Mouse (Mus musculus): ENCODE measurements around the gene Nxnl1. TPM values are rescaled to one million over a fixed set of nuclear protein-coding genes. Genes with fewer than 3 reads are reported as not detected.
"Not testable (repeated sequence)": the region's sequence is repeated elsewhere in the genome, so short reads cannot be mapped to it uniquely, and the experiment has no call there.

The Nxnl1 gene
- polyA plus RNA-seq, 1 experiment from 2014 or later, result 0.14 TPM

DNA sequence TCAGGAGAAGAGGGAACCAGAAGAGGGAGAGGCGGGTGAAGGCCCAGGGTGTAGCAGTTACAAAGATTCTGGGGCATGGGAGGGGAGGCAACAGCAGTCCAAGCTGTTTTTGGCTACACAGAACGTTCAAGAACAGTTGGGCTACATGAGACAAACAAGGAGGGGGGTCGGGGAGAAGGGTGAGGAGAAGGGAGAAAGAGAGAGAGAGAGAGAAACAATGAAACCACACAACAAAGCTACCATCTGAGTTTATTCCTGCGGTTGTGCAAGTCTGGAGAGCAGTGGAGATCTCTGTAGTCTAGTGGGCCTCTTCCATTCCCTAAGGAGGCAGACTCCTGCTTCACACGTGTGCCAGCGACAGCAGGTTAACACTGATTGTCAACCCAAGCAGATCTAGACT, 12.4 kb downstream of the Nxnl1 start:
- no peak overlapping the region for H3K27ac ChIP-seq
- no peak overlapping the region for H3K9ac ChIP-seq
- H3K4me2 ChIP-seq, result no peak overlapping the region
- ATAC-seq (ENCODE audit: low read depth), result no peak
- peaks cover 29% of the 10 kb centered on the region for H3K4me1 ChIP-seq (replicated peaks)
- no peak for DNase-seq
- H3K27me3 ChIP-seq, result peaks cover 26% of the 10 kb centered on the region
- H3K4me3 ChIP-seq (replicated peaks), result no peak overlapping the region
- no peaks in the 10 kb centered on the region for H3K36me3 ChIP-seq
- WGBS (ENCODE audit: insufficient replicate concordance), result 57% methylated on average over 6 of the region's 6 CpGs
- no peaks in the 10 kb centered on the region for H3K9me3 ChIP-seq (replicated peaks)

DNA sequence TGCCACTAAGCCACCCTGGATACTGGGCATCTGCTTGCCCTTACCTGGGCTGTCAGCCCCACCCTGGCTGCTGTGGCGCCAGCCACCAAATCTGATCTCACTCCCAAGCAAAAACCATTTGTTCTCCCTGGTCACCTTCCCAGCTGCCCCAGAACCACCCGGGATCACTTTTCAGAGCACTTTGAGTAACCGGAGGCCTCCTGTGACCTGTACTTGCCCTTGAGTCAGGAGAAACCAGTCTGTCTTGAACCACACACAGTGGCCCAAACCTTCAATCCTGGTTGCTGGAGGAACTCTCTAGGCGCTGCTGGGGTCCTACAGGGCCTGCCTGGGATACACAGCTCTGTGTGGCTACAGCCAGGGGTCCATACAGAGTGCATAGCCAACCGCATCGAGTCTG, 13.6 kb downstream of the Nxnl1 start:
- Histone ChIP-seq H3K4me3 (replicated peaks) (no peak overlapping the region), H3K27me3 (peaks cover 14% of the 10 kb centered on the region), H3K4me1 (replicated peaks) (peaks cover 20% of the 10 kb centered on the region), H3K27ac (no peak overlapping the region), H3K4me2 (no peak overlapping the region), H3K9me3 (replicated peaks) (no peaks in the 10 kb centered on the region), H3K9ac (no peak overlapping the region), H3K36me3 (peaks cover 9% of the 10 kb centered on the region; the same call in 1 of the 2 replicates)
- DNase-seq (no peak), ATAC-seq (ENCODE audit: low read depth) (no peak)
- WGBS (ENCODE audit: insufficient replicate concordance), result 65% methylated on average over 6 of the region's 6 CpGs

DNA sequence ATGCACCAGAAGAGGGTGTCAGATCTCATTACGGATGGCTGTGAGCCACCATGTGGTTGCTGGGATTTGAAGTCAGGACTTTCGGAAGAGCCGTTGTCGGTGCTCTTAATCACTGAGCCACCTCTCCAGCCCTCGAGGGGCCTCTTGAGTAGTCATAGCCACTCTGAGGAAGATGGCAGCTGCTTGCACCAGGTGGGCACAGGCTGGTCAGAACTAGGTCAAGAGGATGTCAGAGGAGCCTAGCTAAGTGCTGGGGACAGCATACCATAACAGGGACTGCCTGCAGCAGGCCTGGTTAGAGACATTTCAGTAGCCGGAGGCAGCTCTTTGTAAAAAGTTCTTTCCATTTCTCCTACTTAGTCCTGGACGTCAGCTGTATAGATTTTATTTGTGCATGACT, 15.6 kb downstream of the Nxnl1 start:
- H3K36me3 ChIP-seq, result peaks cover 24% of the 10 kb centered on the region; the same call in 1 of the 2 replicates
- H3K27me3 ChIP-seq, result no peaks in the 10 kb centered on the region
- H3K27ac ChIP-seq, result no peak overlapping the region
- DNase-seq, result no peak
- ATAC-seq (ENCODE audit: low read depth), result no peak
- H3K4me1 ChIP-seq (replicated peaks), result peaks cover 20% of the 10 kb centered on the region
- WGBS (ENCODE audit: insufficient replicate concordance), result 65% methylated on average over 7 of the region's 7 CpGs
- H3K4me3 ChIP-seq (replicated peaks), result no peak overlapping the region
- H3K4me2 ChIP-seq, result no peak overlapping the region
- no peak overlapping the region for H3K9ac ChIP-seq
- no peaks in the 10 kb centered on the region for H3K9me3 ChIP-seq (replicated peaks)

DNA sequence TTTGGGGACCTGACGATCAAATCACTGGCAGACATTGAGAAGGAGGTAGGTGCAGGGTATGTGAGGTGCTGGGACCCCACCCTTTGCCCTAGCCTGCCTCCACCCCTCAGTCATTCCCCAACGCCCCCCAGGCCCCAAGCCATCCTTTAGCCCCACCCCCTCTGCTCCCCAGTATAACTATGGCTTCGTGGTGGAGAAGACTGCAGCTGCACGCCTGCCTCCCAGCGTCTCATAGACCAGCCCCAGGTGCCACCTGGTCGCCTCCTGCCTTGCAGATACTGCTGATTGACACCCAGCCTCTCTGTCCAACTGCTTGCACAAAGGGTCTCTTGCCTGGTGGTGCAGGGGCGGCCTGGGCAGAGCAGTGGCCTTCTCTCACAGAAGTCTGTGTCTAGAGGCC, 18.8 kb downstream of the Nxnl1 start:
- no peak overlapping the region for H3K4me2 ChIP-seq
- no peaks in the 10 kb centered on the region for H3K9me3 ChIP-seq (replicated peaks)
- WGBS (ENCODE audit: insufficient replicate concordance), result 68% methylated on average over 7 of the region's 7 CpGs
- H3K36me3 ChIP-seq, result peaks cover 28% of the 10 kb centered on the region
- peaks cover 11% of the 10 kb centered on the region for H3K4me1 ChIP-seq (replicated peaks)
- no peaks in the 10 kb centered on the region for H3K27me3 ChIP-seq
- no peak for DNase-seq
- no peak overlapping the region for H3K9ac ChIP-seq
- no peak overlapping the region for H3K4me3 ChIP-seq (replicated peaks)
- no peak overlapping the region for H3K27ac ChIP-seq
- no peak for ATAC-seq (ENCODE audit: low read depth)

DNA sequence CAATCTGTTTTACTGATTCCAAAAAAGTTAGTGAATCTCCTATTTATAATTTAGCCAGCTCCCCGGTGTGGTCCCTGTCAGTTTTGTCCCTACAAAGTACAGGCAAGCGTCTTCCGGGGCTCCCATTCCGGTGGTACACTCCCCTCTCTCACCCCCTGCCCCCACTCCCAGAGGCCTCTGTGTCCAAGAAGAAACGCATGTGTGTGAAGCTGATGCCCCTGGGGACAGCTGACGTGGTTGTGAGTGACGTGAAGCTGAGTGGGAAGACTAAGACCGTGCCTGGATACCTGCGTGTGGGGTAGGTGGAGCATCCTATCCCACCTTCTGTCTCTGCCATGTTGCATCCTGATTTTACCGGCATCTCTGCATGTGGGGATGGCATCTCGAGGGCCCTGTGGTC, 21.3 kb downstream of the Nxnl1 start:
- no peak overlapping the region for H3K4me2 ChIP-seq
- DNase-seq (no peak), ATAC-seq (ENCODE audit: low read depth) (no peak)
- 78% methylated on average over 11 of the region's 11 CpGs for WGBS (ENCODE audit: insufficient replicate concordance)
- H3K27me3 ChIP-seq, result no peaks in the 10 kb centered on the region
- H3K4me3 ChIP-seq (replicated peaks), result no peak overlapping the region
- peaks cover 28% of the 10 kb centered on the region for H3K36me3 ChIP-seq
- no peaks in the 10 kb centered on the region for H3K9me3 ChIP-seq (replicated peaks)
- H3K9ac ChIP-seq, result no peak overlapping the region
- no peak overlapping the region for H3K27ac ChIP-seq
- H3K4me1 ChIP-seq (replicated peaks), result peaks cover 11% of the 10 kb centered on the region

DNA sequence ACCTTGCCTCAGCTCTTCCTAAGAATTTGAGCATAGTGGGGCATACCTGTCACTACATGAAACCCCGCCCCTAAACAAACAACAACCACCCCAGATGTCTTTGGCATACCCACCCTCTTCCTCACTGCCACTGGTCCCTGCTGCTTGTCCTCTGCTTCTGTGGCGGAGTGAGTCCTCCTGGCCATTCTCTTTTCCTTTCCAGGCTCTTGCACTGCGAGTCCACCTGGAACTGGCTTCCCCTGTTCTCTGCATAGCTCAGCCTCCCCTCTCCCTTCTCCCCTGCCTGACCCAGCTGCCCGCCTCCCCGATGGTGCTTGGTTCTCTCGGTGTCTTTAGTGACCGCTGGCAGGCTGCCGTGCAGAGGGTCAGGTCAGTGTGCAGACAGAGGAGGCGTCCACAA, 22.6 kb downstream of the Nxnl1 start:
- no peak for ATAC-seq (ENCODE audit: low read depth)
- DNase-seq, result no peak
- H3K27me3 ChIP-seq, result no peaks in the 10 kb centered on the region
- H3K4me3 ChIP-seq (replicated peaks), result peak overlapping the region; percentile 76
- no peak overlapping the region for H3K27ac ChIP-seq
- H3K4me1 ChIP-seq (replicated peaks), result peaks cover 11% of the 10 kb centered on the region
- H3K9ac ChIP-seq, result peak overlapping the region; percentile 74; the same call in 1 of the 2 replicates
- H3K4me2 ChIP-seq, result peak overlapping the region; percentile 90
- no peaks in the 10 kb centered on the region for H3K9me3 ChIP-seq (replicated peaks)
- H3K36me3 ChIP-seq, result peaks cover 28% of the 10 kb centered on the region
- 79% methylated on average over 9 of the region's 9 CpGs for WGBS (ENCODE audit: insufficient replicate concordance)

DNA sequence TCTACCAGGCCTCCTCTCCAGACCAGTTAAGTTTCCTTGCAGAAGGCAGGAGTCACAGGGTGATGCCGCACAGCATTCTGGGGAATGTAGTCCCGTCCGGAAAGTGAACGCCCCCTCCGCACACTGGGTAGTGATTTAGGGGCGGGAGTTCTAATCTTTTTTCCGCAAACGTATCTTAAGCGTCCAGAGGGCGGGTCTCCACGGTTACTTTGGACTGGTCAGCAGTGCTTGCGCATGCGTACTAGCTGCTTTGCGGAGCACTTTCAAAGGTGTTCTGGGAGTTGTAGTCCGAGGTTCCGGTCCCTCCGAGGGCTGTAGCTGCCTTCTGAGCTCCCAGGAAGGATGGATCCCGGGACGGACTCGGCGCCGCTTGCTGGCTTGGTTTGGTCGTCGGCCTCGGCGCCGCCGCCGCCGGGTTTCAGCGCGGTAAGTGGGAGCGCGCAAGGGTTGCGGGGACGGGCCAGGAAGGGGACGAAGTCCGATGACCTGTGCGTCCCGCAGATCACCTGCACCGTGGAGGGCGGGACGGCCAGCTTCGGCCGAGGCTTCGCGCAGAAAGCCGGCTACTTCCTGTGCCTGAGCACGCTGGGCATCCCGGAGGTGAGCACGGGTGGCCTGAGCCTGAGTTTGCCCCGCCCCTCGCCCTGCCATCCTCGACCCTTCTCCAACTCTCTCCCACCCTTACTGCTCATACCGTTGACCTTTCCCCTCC, 23.6 kb downstream of the Nxnl1 start, which contains the start of gene Mvb12a:
Gene Mvb12a, plus strand, starts transcription at position 291 of the 712 bp plus-strand sequence.
- Histone ChIP-seq H3K9me3 (replicated peaks) (no peaks in the 10 kb centered on the region), H3K36me3 (peaks cover 20% of the 10 kb centered on the region), H3K4me1 (replicated peaks) (peaks cover 18% of the 10 kb centered on the region), H3K4me2 (peak within 1 kb of the TSS; percentile 90), H3K27ac (peak within 1 kb of the TSS; percentile 51), H3K4me3 (replicated peaks) (peak within 1 kb of the TSS; percentile 76), H3K9ac (peak within 1 kb of the TSS; percentile 74), H3K27me3 (no peaks in the 10 kb centered on the region)
- DNase-seq, result peak; percentile 94
- under 1% methylated on average over 55 of the region's 55 CpGs for WGBS (ENCODE audit: insufficient replicate concordance)
- peak; percentile 93 for ATAC-seq (ENCODE audit: low read depth)

DNA sequence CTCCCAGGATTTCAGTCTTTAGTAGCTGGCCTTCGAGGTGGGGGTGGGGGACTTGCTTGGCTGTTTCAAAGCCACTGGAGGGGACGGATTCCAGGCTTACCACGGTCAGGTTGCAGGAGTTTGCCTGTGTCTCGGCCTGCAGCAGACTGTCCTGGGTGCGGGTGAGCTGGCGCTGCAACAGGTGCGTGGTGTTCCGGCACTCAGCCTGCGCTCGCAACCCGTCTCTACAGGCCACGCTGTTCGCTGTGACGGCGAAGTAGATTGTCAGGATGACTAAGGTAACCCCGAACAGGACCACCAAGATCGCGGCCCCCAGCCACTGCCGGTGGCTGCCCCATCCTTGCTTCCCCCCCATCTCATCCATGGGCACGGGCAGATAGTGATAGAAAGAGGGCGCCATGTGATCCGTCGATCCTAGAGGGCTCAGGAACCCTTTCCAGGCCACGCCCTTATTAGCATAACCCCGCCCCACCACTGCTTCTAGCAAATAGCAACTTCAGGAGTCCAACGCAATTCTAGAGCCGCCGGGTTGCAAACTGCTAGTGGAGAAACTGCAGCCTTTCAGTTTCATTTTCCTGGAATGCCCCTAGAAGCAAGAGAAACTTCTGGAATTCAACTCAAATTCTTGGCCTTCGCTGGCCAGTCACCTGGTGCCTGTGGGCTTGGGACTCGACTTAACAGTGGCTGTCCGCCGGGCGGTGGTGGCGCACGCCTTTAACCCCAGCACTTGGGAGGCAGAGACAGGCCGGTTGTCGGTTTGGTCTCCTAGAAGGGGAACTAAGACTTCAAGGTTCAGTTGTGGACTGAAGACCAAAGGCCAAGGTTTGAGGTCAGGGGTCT, 29.2 kb downstream of the Nxnl1 start, which contains the start of gene Bst2:
Gene Bst2, minus strand, starts transcription at position 429 of the 840 bp plus-strand sequence.
- H3K9me3 ChIP-seq (replicated peaks), result no peaks in the 10 kb centered on the region
- H3K36me3 ChIP-seq, result no peaks in the 10 kb centered on the region
- H3K27me3 ChIP-seq, result no peaks in the 10 kb centered on the region
- DNase-seq (peak; percentile 92), ATAC-seq (ENCODE audit: low read depth) (peak; percentile 89)
- H3K9ac ChIP-seq, result peak within 1 kb of the TSS; percentile 80
- peak within 1 kb of the TSS; percentile 79 for H3K4me2 ChIP-seq
- peak within 1 kb of the TSS; percentile 70 for H3K27ac ChIP-seq
- WGBS (ENCODE audit: insufficient replicate concordance), result 2% methylated on average over 37 of the region's 37 CpGs
- peaks cover 34% of the 10 kb centered on the region for H3K4me1 ChIP-seq (replicated peaks)
- H3K4me3 ChIP-seq (replicated peaks), result peak within 1 kb of the TSS; percentile 72

DNA sequence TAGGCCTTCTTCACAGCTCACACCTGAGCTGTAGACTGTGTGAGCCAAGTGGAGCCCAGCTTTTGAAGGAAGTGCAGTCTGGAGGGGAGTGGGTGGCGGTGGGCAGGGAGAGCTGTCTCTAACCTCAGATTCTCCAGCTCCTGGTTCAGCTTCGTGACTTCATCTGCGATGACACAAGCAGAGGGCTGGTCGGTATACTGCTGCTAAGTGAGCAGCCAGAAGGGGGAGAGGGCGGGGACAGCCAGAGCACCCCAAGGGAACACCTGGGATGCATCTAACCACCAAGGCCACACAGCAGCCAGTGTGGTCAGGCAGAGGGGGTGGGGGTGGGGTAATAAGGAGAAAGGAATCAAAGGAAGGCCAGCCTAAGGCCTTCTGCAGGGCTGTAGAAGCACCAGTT, 30.7 kb downstream of the Nxnl1 start:
- H3K27me3 ChIP-seq, result no peaks in the 10 kb centered on the region
- peaks cover 36% of the 10 kb centered on the region for H3K4me1 ChIP-seq (replicated peaks)
- no peak for ATAC-seq (ENCODE audit: low read depth)
- no peak for DNase-seq
- H3K36me3 ChIP-seq, result no peaks in the 10 kb centered on the region
- no peaks in the 10 kb centered on the region for H3K9me3 ChIP-seq (replicated peaks)
- no peak overlapping the region for H3K4me3 ChIP-seq (replicated peaks)
- H3K9ac ChIP-seq, result peak overlapping the region; percentile 8; the same call in 1 of the 2 replicates
- WGBS (ENCODE audit: insufficient replicate concordance), result 57% methylated on average over 5 of the region's 5 CpGs
- peak overlapping the region; percentile 79 for H3K4me2 ChIP-seq
- no peak overlapping the region for H3K27ac ChIP-seq

DNA sequence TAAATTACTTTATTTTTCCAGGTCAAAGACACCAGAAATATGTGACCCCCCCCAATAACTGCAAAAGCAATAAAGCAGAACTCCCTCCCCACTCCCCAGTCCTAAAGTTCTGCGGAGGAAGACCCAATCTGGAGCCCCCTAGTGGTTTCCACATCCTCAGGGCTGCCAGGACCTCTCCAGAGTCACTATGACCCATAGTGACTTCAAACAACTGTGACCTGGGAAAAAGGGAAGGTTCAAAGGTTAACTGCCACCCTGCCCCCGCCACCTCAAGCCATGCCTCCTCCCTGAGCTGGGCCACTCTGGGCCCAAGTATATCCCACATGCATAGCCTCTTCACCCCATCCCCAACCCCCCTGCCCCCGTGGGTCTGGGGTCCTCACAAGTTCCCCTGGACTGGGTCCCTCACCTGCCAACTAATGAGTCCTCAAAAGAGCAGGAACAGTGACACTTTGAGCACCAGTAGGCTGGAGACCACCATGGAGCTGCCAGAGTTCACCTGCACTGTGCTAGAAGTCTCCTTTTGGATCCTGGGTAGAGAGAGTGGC, 32.1 kb downstream of the Nxnl1 start:
- Histone ChIP-seq H3K9me3 (replicated peaks) (no peaks in the 10 kb centered on the region), H3K9ac (no peak overlapping the region), H3K36me3 (no peaks in the 10 kb centered on the region), H3K4me2 (no peak overlapping the region), H3K4me3 (replicated peaks) (no peak overlapping the region), H3K4me1 (replicated peaks) (peaks cover 36% of the 10 kb centered on the region), H3K27ac (no peak overlapping the region), H3K27me3 (no peaks in the 10 kb centered on the region)
- 51% methylated on average over 3 of the region's 3 CpGs for WGBS (ENCODE audit: insufficient replicate concordance)
- no peak for ATAC-seq (ENCODE audit: low read depth)
- no peak for DNase-seq

DNA sequence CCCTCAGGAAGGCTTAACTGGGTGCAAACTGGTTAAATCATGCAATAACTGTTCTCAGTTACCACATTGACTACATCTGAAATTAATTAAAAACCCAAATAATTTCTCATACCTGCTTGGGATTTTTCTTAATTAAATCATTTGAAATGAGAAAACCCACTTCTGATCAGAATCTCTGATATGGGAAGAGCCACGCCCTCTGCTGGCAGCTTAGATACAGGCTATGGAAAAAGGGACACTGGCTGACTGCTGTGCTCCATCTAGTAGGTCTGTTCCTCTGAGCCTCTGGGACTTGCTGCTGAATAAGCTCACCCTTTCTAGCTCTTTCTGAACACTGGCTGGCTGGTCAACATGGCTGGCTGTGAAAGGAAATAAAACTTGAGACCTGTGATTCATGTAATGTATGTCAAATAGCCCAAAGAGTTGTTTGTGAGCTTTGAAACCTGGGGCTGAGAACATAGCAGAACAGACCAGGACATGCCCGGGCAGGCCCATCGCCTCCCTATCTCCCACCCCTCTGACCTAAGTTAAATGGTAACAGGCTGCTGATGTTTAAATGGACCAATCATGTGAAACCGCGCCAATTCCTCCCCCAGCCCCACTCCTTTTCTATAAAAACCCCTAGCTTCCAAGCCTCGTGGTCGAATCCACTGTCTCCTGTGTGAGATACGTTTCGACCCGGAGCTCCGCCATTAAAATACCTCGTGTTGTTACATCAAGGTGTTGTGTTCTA, 35.5 kb downstream of the Nxnl1 start:
- Histone ChIP-seq H3K4me1 (replicated peaks) (peaks cover 24% of the 10 kb centered on the region), H3K27me3 (peaks cover 22% of the 10 kb centered on the region)
- H3K27ac ChIP-seq; H3K9me3 ChIP-seq (replicated peaks); DNase-seq; H3K9ac ChIP-seq; ATAC-seq (ENCODE audit: low read depth); H3K36me3 ChIP-seq; H3K4me2 ChIP-seq; H3K4me3 ChIP-seq (replicated peaks): not testable (repeated sequence)
- WGBS (ENCODE audit: insufficient replicate concordance), result 60% methylated on average over 6 of the region's 12 CpGs
